Mouse (Mus musculus): Measurements from ENCODE around the gene Slc6a15.

Slc6a15 gene

GRCm38 (mm10) chr10:103367371-103368295, at the start of gene Slc6a15:
Gene Slc6a15 (plus strand): TSS chr10:103367783.
- DNase-seq (ENCODE audit: low spot score), result peak; percentile 28

DNA sequence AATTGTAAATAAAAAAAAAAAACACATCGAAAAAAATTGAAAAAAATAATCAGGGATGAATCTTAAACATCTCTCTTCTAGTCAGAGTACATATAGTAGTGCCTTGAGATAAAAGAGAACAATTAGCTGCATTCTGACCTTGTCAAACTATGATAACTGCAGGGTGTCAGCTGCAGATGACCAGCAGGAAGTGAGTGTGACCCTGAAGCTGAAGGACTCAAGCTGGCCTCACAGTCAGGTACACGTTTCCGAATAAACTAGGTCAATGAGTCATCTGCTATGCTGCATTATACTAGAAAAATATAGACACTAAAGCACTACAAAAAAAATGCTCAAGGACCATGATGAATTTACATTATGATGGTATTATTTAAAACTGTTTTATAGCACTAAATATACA, 45.6 kb upstream of the Slc6a15 start:
- no peak for DNase-seq (ENCODE audit: low spot score)

GRCm38 (mm10) chr10:103323386-103323785, 44.2 kb upstream of the Slc6a15 start:
- DNase-seq (ENCODE audit: low spot score), result no peak

DNA sequence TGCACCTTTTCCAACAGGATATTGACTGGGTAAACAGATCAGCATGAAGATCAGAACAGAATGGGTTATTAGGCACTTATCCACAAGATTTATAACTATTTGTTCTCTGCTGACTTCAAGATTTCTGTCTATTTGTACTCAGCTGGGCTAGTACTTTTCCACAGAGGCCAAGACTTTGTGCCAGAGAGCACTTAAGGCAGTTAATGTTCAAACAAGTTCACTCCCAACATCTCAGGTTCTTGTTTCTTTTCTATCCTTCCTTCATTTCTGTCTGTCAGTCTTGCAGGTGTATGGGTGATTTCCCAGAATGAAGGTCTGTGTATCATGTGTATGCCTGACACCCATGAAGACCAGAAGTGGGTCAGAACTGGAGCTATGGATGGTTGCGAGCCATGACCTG, 33.3 kb upstream of the Slc6a15 start:
- DNase-seq (ENCODE audit: low spot score), result no peak

DNA sequence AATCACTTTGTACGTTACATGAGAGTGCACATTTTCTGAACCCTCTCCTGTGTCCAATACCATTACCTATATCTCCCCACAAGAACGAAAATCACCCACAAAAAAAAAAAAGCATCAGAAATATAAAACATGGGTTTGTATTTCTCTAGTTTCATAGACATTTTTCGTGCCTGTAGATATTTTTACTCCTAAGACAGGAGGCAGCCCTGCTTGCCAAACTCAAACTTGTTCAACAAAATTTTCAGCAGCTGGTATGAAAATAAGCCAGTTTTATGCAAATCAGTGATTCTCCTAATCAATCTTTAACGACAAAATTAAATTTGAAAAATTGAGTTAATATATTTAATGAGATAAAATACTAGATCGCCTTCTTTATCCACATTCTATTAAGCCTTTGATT, 27.7 kb upstream of the Slc6a15 start:
- no peak for DNase-seq (ENCODE audit: low spot score)

- DNase-seq (ENCODE audit: low spot score), result no peak
Observed at GRCm38 (mm10) chr10:103346797-103347196, 20.8 kb upstream of the Slc6a15 start.

- DNase-seq (ENCODE audit: low spot score), result peak; percentile 4
Observed at GRCm38 (mm10) chr10:103368296-103369080, 905 bp downstream of the Slc6a15 start.

DNA sequence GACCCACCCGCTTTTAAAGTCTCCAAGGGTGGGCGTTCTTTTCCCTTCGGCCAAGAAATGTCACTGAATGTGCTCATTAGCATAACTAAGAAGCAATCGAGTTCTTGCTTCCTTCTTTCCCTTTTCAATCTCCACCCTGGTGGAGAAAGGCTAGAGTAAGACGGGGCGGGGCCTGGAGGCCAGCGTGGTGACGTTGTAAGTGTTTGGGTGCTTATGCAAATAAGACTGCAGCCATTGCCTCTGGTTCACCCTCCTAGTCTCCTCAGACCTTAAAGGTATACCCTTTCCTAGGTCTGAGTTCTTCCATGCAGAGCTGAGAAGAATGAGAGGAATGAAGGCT, 1.5 kb downstream of the Slc6a15 start:
- peak; percentile 58 for DNase-seq (ENCODE audit: low spot score)

GRCm38 (mm10) chr10:103402171-103402570, 34.6 kb downstream of the Slc6a15 start:
- DNase-seq (ENCODE audit: low spot score), result no peak

DNA sequence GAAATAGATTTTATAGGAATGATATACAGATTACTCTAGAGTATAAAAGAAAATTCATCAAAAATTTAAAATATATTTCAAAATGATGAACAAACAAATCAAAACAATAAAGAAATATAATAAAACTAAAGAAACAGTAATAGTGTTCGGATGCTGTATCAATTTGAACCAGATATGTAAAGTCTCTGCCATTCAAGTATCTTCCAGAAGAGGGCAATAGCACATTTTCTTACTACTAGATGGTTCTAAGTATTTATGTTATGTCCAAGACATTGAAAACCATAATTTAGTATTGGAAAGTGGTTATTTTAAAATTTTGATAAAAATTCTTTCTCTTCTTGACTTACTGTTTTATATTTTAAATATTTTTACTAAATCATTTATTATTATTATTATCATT, 60.1 kb downstream of the Slc6a15 start:
- DNase-seq (ENCODE audit: low spot score), result no peak

GRCm38 (mm10) chr10:103442588-103442987, 75.0 kb downstream of the Slc6a15 start:
- no peak for DNase-seq (ENCODE audit: low spot score)

- no peak for DNase-seq (ENCODE audit: low spot score)
Observed at GRCm38 (mm10) chr10:103443070-103443469, 75.5 kb downstream of the Slc6a15 start.

GRCm38 (mm10) chr10:103448340-103448739, 80.8 kb downstream of the Slc6a15 start:
- no peak for DNase-seq (ENCODE audit: low spot score)

DNA sequence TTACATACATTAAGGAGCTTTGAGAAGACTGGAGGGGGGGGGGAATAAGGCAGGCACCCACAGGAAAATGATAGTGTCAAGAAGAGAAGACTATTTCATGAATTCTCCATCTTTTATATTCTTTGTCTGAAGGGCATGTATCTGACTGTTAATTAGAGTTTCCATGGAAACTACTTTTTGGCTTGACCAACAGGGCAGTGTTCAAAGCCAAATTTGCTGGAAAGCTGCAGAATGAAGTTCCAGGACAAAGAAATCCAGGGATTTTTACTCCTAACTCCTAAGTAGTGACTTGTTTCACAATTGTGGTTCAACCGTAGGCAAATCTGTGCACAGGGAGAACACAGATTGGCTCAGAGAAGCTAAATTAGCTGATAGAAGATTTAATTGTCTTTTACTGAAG, 90.3 kb downstream of the Slc6a15 start:
- DNase-seq (ENCODE audit: low spot score), result no peak
